Mouse (Mus musculus) testis, adult 2 months (tissue): ENCODE measurements at regions not wholly inside any gene's neighbourhood (a gene's known extent, or its start where the extent isn't known, plus 50 kb on each side); places are given as distances from the start of the nearest gene placed in this dataset.

Source experiments
- H3K27ac ChIP-seq: fragments of 200-500 bp; 2 replicates; pipeline ENCODE4 v1.5.1; 2012; ENCODE audit warnings: low read depth, low read length; ENCODE audit not compliant: control insufficient read depth, insufficient read depth
- H3K27me3 ChIP-seq: fragments of 200-500 bp; 2 replicates; pipeline ENCODE4 v1.6.1; 2012; ENCODE audit warnings: mild to moderate bottlenecking, low read length, moderate library complexity; ENCODE audit not compliant: control insufficient read depth, insufficient read depth
- H3K36me3 ChIP-seq: fragments of 200-500 bp; 2 replicates; pipeline ENCODE4 v1.6.1; 2012; ENCODE audit warnings: mild to moderate bottlenecking, low read length; ENCODE audit not compliant: control insufficient read depth, insufficient read depth
- H3K4me1 ChIP-seq: fragments of 200-500 bp; 2 replicates; pipeline ENCODE4 v1.6.1; 2012; ENCODE audit warnings: low read length; ENCODE audit not compliant: control insufficient read depth, insufficient read depth
- H3K4me3 ChIP-seq: fragments of 200-500 bp; 2 replicates; pipeline ENCODE4 v1.5.1; 2012; ENCODE audit warnings: low read depth, mild to moderate bottlenecking, low read length, moderate library complexity, mixed read lengths; ENCODE audit not compliant: control insufficient read depth
- CTCF ChIP-seq: fragments of 200-500 bp; IDR thresholded peaks from 2 replicates; pipeline ENCODE4 v1.5.1; 2012; ENCODE audit warnings: low read depth, mild to moderate bottlenecking, inconsistent platforms, low read length, moderate library complexity; ENCODE audit not compliant: control insufficient read depth, insufficient read depth, insufficient replicate concordance
- POLR2A ChIP-seq: fragments of 200-500 bp; IDR thresholded peaks from 2 replicates; pipeline ENCODE4 v1.6.1; 2012; ENCODE audit warnings: low read depth, mild to moderate bottlenecking, inconsistent platforms, low read length, moderate library complexity; ENCODE audit not compliant: control insufficient read depth

DNA sequence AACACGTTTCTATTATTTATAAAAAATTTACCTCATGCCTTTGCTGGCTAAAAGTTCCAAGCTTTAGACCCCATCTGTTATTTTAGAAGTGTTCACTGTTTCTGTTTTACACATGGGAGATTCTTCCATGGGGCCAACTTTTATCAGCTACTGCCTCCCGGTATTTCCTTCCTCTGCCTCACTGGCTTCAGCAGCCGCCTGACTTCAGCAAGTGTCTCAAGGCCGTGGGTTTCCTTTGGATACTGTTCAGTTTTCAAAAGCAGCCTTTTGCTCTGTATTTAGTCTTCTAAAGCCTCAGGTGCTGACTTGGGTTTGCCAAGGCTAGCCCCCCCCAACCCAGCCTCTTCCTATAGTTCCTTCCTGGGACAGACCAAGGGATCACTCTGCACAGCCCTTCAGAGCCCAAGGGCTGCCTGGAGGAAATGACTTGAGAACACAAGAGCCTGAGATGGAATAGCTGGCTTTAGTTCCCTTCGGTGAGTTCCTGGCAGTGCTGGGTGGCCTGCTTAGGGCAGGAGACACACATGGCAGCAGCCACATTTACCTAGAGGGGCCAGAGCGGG lies 75.1 kb upstream of the Itga6 start:
- no peak overlapping the region for H3K27ac ChIP-seq
- no peak overlapping the region for H3K4me3 ChIP-seq
- peaks cover 7% of the 10 kb centered on the region for H3K4me1 ChIP-seq
- no peaks in the 10 kb centered on the region for H3K27me3 ChIP-seq
- TF ChIP-seq POLR2A (no peak), CTCF (no peak)
- no peaks in the 10 kb centered on the region for H3K36me3 ChIP-seq

DNA sequence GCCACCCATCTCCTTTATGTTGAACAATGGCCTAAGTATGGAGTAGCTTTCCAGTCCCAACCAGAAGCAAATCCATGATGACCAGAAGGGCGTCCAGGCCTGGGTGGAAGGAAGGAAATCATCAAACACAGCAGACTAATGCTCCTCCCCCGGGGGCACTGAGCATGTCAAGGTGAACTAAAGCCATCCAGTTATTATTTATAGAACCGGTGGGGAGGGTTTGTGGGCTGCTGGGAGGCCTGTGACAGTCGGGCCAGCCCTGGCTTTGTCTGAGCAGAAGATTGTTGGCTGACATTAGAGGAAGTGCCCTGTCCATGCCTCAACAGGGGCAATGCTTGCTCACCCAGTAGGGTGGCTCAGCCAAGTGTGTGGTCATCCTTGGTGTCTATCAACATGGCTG lies 74.5 kb upstream of the Itga6 start:
- Histone ChIP-seq H3K36me3 (no peaks in the 10 kb centered on the region), H3K27ac (no peak overlapping the region), H3K27me3 (no peaks in the 10 kb centered on the region), H3K4me1 (peaks cover 7% of the 10 kb centered on the region), H3K4me3 (no peak overlapping the region)
- no peak for TF ChIP-seq POLR2A
- no peak for TF ChIP-seq CTCF

GRCm38 (mm10) chr2:71673087-71673920 lies 72.1 kb upstream of the Itga6 start:
- Histone ChIP-seq H3K4me3 (no peak overlapping the region; the same call in 1 of the 2 replicates), H3K36me3 (no peaks in the 10 kb centered on the region), H3K4me1 (peaks cover 7% of the 10 kb centered on the region), H3K27ac (no peak overlapping the region), H3K27me3 (no peaks in the 10 kb centered on the region)
- TF ChIP-seq POLR2A = no peak
- TF ChIP-seq CTCF = no peak

DNA sequence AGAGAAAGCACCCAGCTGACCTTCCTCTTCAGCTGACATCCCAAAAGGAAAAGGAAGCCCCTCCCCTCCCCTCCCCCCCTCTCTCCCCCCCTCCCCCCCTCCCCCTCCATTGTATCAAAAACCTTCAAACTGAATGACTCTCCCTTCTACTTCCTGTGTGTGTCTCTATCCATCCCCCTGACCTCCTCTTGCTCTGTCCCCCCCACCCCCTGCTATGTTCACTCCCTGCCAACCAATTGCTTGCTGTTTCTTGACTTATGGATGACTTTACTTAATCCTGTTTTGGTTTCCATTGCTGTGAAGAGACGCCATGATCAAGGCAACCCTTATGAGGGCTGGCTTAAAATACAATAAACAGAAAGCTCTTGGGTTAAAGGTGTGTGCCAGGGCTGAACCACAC lies 64.7 kb upstream of the Itga6 start:
- Histone ChIP-seq H3K36me3 (no peaks in the 10 kb centered on the region), H3K4me1 (no peaks in the 10 kb centered on the region), H3K4me3 (peak overlapping the region; percentile 46; the same call in 1 of the 2 replicates), H3K27me3 (no peaks in the 10 kb centered on the region), H3K27ac (no peak overlapping the region)
- TF ChIP-seq POLR2A = no peak
- TF ChIP-seq CTCF = no peak

DNA sequence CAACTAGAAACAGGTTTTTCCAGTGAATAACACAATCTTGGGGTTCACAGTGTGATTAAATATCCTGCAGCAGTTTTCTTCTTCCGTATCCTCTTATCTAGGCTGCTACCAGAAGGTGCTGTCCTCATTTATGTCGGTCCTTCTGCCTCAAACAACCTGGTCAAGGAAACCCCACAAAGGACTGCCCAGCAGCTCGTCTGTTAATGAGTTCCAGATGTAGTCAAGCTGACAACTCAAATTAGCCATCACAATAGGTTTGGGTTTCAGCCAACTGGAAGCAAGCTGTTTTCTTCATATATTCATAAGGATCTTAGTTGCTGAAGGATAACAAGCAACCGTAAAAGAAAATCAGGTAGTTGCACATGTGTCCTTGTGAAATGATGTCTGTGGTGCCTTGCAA lies 64.3 kb upstream of the Itga6 start:
- TF ChIP-seq POLR2A (no peak), CTCF (no peak)
- H3K36me3 ChIP-seq = no peaks in the 10 kb centered on the region
- H3K27ac ChIP-seq = no peak overlapping the region
- no peaks in the 10 kb centered on the region for H3K4me1 ChIP-seq
- peak overlapping the region; percentile 46; the same call in 1 of the 2 replicates for H3K4me3 ChIP-seq
- H3K27me3 ChIP-seq = no peaks in the 10 kb centered on the region

DNA sequence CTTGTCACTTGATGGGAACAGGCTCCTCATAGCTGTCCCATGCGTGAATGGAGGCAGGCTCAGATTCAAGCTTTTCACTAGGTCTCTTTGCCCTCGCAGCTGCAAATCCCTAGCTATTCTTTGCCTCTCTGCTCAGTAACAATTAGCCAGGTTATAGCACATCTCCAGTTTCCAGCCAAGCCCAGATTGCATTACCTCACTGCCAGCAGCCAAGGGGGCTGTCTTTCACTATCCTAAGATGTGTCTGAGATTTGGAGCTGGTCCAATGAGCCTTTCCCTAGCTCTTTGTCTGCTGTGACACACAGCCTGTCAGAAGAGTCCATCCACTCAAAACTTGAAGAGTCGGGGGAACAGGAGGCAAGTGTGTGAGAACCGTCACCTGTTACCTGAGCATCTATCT lies 62.0 kb upstream of the Itga6 start:
- H3K4me3 ChIP-seq = no peak overlapping the region
- H3K27me3 ChIP-seq = no peaks in the 10 kb centered on the region
- H3K27ac ChIP-seq = no peak overlapping the region
- H3K4me1 ChIP-seq = no peaks in the 10 kb centered on the region
- no peaks in the 10 kb centered on the region for H3K36me3 ChIP-seq
- TF ChIP-seq POLR2A (no peak), CTCF (no peak)

GRCm38 (mm10) chr2:71685239-71685638 lies 60.2 kb upstream of the Itga6 start:
- TF ChIP-seq CTCF (no peak), POLR2A (no peak)
- H3K4me1 ChIP-seq = no peaks in the 10 kb centered on the region
- H3K36me3 ChIP-seq = no peaks in the 10 kb centered on the region
- no peak overlapping the region for H3K27ac ChIP-seq
- H3K4me3 ChIP-seq = no peak overlapping the region
- H3K27me3 ChIP-seq = no peaks in the 10 kb centered on the region
